Mouse (Mus musculus) small intestine, adult 2 months (tissue): ENCODE data around the gene Rsph14. TPM values are rescaled to one million over a fixed set of nuclear protein-coding genes. Genes with fewer than 3 reads are reported as not detected.
A peak's percentile ranks its signal among the peaks of the same experiment; 100 is the strongest.

Experiments
- H3K27ac ChIP-seq: fragments of 200-500 bp; 2 replicates; pipeline ENCODE4 v1.5.1; 2012; ENCODE audit warnings: low read depth, low read length, control low read depth, inconsistent platforms; ENCODE audit not compliant: insufficient read depth
- H3K27me3 ChIP-seq: fragments of 200-500 bp; 2 replicates; pipeline ENCODE4 v1.6.1; 2012; ENCODE audit warnings: mild to moderate bottlenecking, moderate library complexity, low read length, inconsistent platforms; ENCODE audit not compliant: control insufficient read depth, insufficient read depth
- H3K36me3 ChIP-seq: fragments of 200-500 bp; 2 replicates; pipeline ENCODE4 v1.6.1; 2012; ENCODE audit warnings: mild to moderate bottlenecking, low read length, control low read depth, inconsistent platforms; ENCODE audit not compliant: control insufficient read depth, insufficient read depth
- H3K4me1 ChIP-seq: fragments of 200-500 bp; 2 replicates; pipeline ENCODE4 v1.6.1; 2012; ENCODE audit warnings: low read length, inconsistent platforms, mixed read lengths; ENCODE audit not compliant: control insufficient read depth, insufficient read depth, insufficient read length
- H3K4me3 ChIP-seq: fragments of 200-500 bp; 2 replicates; pipeline ENCODE4 v1.5.1; 2012; ENCODE audit warnings: low read depth, mild to moderate bottlenecking, control low read depth, inconsistent platforms, low read length, moderate library complexity
- CTCF ChIP-seq: fragments of 200-500 bp; IDR thresholded peaks from 2 replicates; pipeline ENCODE4 v1.5.1; 2012; ENCODE audit warnings: low read depth, mild to moderate bottlenecking, control low read depth, inconsistent platforms, low read length, moderate library complexity, mixed read lengths; ENCODE audit not compliant: insufficient replicate concordance, insufficient read length; ENCODE audit errors: extremely low read depth
- POLR2A ChIP-seq: fragments of 200-500 bp; IDR thresholded peaks from 2 replicates; pipeline ENCODE4 v1.6.1; 2012; ENCODE audit warnings: low read depth, mild to moderate bottlenecking, control low read depth, inconsistent platforms, low read length, moderate library complexity
- WGBS: fragments of 180-500 bp; shearing (Covaris S2); methylation state at CpG from one replicate; pipeline ENCODE4 v1.1.7; 2018; 5-methylcytosine and 5-hydroxymethylcytosine counted together
- polyA plus RNA-seq: library from polyadenylated mRNA; depleted of rRNA; stranded (reverse); fragments of >200 nt; gene quantifications from 2 replicates; pipeline ENCODE4 v1.2.3, GENCODE M21; 2012

Gene Rsph14
- polyA plus RNA-seq, 1 experiment: not detected

DNA sequence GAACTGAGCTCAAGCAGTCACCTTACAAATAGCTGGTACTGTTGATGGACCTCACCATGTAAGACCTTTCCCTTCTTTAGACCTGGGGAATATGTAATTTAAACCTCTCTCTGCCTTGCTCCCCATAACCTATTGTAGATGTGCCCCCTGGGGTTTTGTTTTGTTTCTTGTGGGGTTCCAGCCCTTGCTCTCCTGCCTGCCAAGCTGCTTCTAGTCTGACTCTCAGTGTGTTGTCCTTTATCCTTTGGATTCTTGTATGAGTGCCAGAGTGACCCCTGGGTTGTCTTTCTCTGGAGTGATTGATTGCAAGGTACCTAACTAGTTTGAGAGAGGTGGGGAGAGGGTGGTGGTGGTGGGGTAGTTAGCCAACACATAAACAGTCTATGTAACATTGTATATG, 35.1 kb upstream of the Rsph14 start:
- Histone ChIP-seq H3K27ac (no peak overlapping the region), H3K36me3 (0 out of 2 replicates have a peak, but pooled peaks cover 2% of the 10 kb centered on the region), H3K4me3 (no peak overlapping the region), H3K27me3 (no peaks in the 10 kb centered on the region), H3K4me1 (peaks cover 18% of the 10 kb centered on the region; the same call in 1 of the 2 replicates)
- TF ChIP-seq POLR2A (no peak), CTCF (no peak)

GRCm38 (mm10) chr10:75065691-75066090, 33.3 kb upstream of the Rsph14 start:
- Histone ChIP-seq H3K4me1 (peaks cover 27% of the 10 kb centered on the region), H3K4me3 (no peak overlapping the region), H3K27me3 (no peaks in the 10 kb centered on the region), H3K36me3 (0 out of 2 replicates have a peak, but pooled peaks cover 2% of the 10 kb centered on the region), H3K27ac (no peak overlapping the region)
- no peak for TF ChIP-seq CTCF
- TF ChIP-seq POLR2A: no peak
- 78% methylated on average over 6 of the region's 6 CpGs for WGBS

GRCm38 (mm10) chr10:75063301-75063965, 31.0 kb upstream of the Rsph14 start:
- H3K27ac ChIP-seq: no peak overlapping the region
- H3K4me1 ChIP-seq: peaks cover 30% of the 10 kb centered on the region
- H3K36me3 ChIP-seq: 0 out of 2 replicates have a peak, but pooled peaks cover 2% of the 10 kb centered on the region
- no peaks in the 10 kb centered on the region for H3K27me3 ChIP-seq
- TF ChIP-seq POLR2A: no peak
- no peak for TF ChIP-seq CTCF
- H3K4me3 ChIP-seq: peak overlapping the region; percentile 16
- WGBS: 25% methylated on average over 12 of the region's 12 CpGs

DNA sequence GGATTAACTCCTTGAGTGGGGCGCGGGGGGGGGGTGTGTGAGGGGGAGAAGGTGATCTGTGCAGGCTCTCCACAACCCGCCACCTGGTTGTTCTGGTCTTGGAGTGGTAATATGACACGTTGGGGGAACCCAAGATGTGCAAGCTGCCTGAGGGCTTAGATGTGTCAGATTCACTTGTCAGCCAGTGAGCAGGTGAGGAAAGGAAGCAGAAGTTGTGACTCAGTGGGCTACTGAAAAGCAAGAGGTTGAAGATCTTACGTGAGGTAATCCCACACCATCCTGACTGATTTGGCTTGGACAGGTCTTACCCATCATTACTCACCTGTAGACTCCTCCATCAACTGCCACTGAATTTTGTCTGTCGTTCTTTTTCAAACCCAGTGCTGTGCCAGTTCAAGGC, 30.2 kb upstream of the Rsph14 start:
- H3K27me3 ChIP-seq: no peaks in the 10 kb centered on the region
- H3K4me1 ChIP-seq: peaks cover 26% of the 10 kb centered on the region
- 44% methylated on average over 6 of the region's 6 CpGs for WGBS
- H3K4me3 ChIP-seq: peak overlapping the region; percentile 92
- no peak for TF ChIP-seq POLR2A
- no peak for TF ChIP-seq CTCF
- no peak overlapping the region for H3K27ac ChIP-seq
- 0 out of 2 replicates have a peak, but pooled peaks cover 2% of the 10 kb centered on the region for H3K36me3 ChIP-seq

DNA sequence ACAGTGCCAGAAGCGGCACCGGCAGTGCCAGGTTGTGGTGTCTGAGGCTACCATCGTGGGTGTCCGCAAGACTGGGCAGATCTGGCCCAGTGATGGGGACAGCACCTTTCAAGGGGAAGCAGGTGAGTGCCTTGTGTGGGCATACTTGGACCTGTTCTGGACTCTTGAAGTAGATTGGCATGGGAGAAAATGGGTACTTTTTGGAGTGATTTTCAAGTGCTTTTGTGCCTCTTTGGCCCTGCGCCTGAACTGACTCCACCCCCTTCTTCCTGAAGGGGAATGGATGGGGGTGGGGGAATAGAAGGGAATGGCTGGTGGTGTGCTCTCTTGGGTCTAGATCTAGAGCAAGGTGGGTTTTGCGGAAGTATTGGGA, 29.8 kb upstream of the Rsph14 start:
- Histone ChIP-seq H3K4me3 (peak overlapping the region; percentile 92), H3K36me3 (0 out of 2 replicates have a peak, but pooled peaks cover 2% of the 10 kb centered on the region), H3K27ac (no peak overlapping the region), H3K27me3 (no peaks in the 10 kb centered on the region), H3K4me1 (peaks cover 26% of the 10 kb centered on the region)
- no peak for TF ChIP-seq POLR2A
- no peak for TF ChIP-seq CTCF
- 23% methylated on average over 6 of the region's 6 CpGs for WGBS

GRCm38 (mm10) chr10:75061341-75062188, 29.2 kb upstream of the Rsph14 start:
- Histone ChIP-seq H3K27ac (no peak overlapping the region), H3K36me3 (0 out of 2 replicates have a peak, but pooled peaks cover 2% of the 10 kb centered on the region), H3K27me3 (no peaks in the 10 kb centered on the region), H3K4me1 (peaks cover 26% of the 10 kb centered on the region), H3K4me3 (peak overlapping the region; percentile 92)
- 9% methylated on average over 71 of the region's 71 CpGs for WGBS
- TF ChIP-seq POLR2A (no peak), CTCF (no peak)

DNA sequence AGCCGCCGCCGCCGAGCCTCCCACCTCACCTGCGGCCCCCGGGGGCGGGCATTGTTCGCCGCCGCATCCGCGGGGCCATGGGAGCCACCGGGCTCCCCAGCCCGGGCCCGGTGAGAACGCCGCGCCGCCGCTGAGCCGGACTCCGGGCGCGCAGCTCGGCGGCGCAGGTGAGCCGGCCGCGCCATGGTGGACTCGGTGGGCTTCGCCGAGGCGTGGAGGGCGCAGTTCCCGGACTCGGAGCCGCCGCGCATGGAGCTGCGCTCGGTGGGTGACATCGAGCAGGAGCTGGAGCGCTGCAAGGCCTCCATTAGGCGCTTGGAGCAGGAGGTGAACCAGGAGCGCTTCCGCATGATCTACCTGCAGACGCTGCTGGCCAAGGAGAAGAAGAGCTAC, 28.5 kb upstream of the Rsph14 start:
- Histone ChIP-seq H3K4me3 (peak overlapping the region; percentile 92), H3K27me3 (no peaks in the 10 kb centered on the region), H3K36me3 (0 out of 2 replicates have a peak, but pooled peaks cover 2% of the 10 kb centered on the region), H3K4me1 (peaks cover 23% of the 10 kb centered on the region), H3K27ac (no peak overlapping the region)
- TF ChIP-seq CTCF: no peak
- under 1% methylated on average over 47 of the region's 48 CpGs for WGBS
